Mouse (Mus musculus) kidney, embryonic 14.5 days (tissue): ENCODE results near the gene Rps5. TPM values are rescaled to one million over a fixed set of nuclear protein-coding genes. Genes with fewer than 3 reads are reported as not detected.
"Not testable (repeated sequence)": the region's sequence is repeated elsewhere in the genome, so short reads cannot be mapped to it uniquely, and the experiment has no call there.

Experiments
- ATAC-seq: fragments of 200-750 bp; cut with Nextera tagmentation; 2 replicates; pipeline ENCODE4 v1.8.0; 2017; ENCODE audit warnings: moderate number of reproducible peaks, mild to moderate bottlenecking, moderate TSS enrichment, moderate library complexity; ENCODE audit not compliant: low FRiP score, low TSS enrichment
- H3K27ac ChIP-seq: fragments of 300-500 bp; sonication (generic); 2 replicates; pipeline ENCODE4 v1.5.1; 2014; ENCODE audit warnings: low read depth, mild to moderate bottlenecking, low read length, moderate library complexity, mixed read lengths
- H3K27me3 ChIP-seq: fragments of 300-500 bp; sonication (generic); 2 replicates; pipeline ENCODE4 v1.6.1; 2014; ENCODE audit warnings: mild to moderate bottlenecking, low read length; ENCODE audit not compliant: control insufficient read depth, insufficient read depth
- H3K36me3 ChIP-seq: fragments of 300-500 bp; sonication (generic); 2 replicates; pipeline ENCODE4 v1.6.1; 2014; ENCODE audit warnings: low read length, mixed read lengths; ENCODE audit not compliant: control insufficient read depth, insufficient read depth
- H3K4me1 ChIP-seq: fragments of 300-500 bp; sonication (generic); 2 replicates; pipeline ENCODE4 v1.6.1; 2014; ENCODE audit warnings: low read length, mixed read lengths; ENCODE audit not compliant: control insufficient read depth, insufficient read depth
- H3K4me2 ChIP-seq: fragments of 300-500 bp; sonication (generic); replicated peaks from 2 replicates; pipeline ENCODE4 v1.6.1; 2014; ENCODE audit warnings: low read depth, mild to moderate bottlenecking, low read length
- H3K4me3 ChIP-seq: fragments of 300-500 bp; sonication (generic); 2 replicates; pipeline ENCODE4 v1.5.1; 2014; ENCODE audit warnings: mild to moderate bottlenecking, low read length
- H3K9ac ChIP-seq: fragments of 300-500 bp; sonication (generic); 2 replicates; pipeline ENCODE4 v1.6.1; 2014; ENCODE audit warnings: low read depth, mild to moderate bottlenecking, low read length, moderate library complexity
- H3K9me3 ChIP-seq: fragments of 300-500 bp; sonication (generic); 2 replicates; pipeline ENCODE4 v1.6.1; 2016; ENCODE audit warnings: low read length; ENCODE audit not compliant: control insufficient read depth
- WGBS: fragments of 180-500 bp; shearing (Covaris S2); extraction: QIAGEN DNeasy Blood & Tissue Kit; methylation state at CpG from one replicate; pipeline ENCODE4 v1.1.7; 2014; 5-methylcytosine and 5-hydroxymethylcytosine counted together
- polyA plus RNA-seq: library from polyadenylated mRNA; unstranded; fragments of >200 nt; fragmentation: Nextera tagmentation; extraction: Ambion mirVana; gene quantifications from 2 replicates; pipeline ENCODE4 v1.2.1, GENCODE M21; 2014

Gene Rps5
- polyA plus RNA-seq, result 1,360 and 1,560 TPM in 2 replicates

DNA sequence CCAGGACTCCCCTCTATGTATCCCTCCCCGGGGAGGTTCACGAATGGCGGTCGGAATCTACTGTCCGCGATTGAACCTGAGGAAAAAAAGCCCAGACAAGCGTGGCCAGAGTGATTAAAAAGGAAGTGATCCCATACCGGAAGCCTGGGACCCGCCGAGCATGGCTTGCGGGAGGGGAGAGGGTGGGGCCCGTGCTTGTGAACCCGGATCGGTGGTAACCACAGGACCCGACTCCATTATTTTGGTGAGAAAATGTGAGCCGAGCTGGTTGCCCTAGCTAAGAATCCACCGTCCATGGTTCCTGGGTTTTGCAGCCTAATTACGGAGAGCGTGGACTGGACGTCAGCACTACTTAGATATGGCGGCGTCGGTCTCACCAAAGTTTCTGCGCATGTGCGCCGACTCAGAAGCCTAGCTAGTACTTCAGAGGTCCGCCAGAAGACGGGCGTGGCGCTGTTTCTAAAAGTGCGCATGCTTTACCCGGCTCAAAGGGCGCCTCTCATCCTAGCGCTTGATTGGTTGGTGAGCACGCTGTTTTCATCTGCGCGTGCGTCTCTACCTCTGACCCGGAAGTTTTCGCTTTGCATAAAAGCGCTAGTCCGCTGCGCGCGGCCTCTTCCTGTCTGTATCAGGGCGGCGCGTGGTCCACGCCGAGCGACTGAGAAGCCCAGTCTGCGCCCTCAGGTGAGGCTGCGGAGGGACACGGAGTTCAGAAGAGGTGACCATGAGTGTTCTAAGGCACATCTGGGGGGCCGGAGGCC is at the start of gene Rps5:
TSS of gene Rps5 (plus strand) at position 586 of the 761 bp plus-strand sequence.
- Histone ChIP-seq H3K4me1 (peaks cover 14% of the 10 kb centered on the region; the same call in 1 of the 2 replicates), H3K27ac (peak within 1 kb of the TSS; percentile 94), H3K9ac (peak within 1 kb of the TSS; percentile 90), H3K27me3 (no peaks in the 10 kb centered on the region), H3K4me3 (peak within 1 kb of the TSS; percentile 74), H3K9me3 (no peaks in the 10 kb centered on the region), H3K4me2 (peak within 1 kb of the TSS; percentile 91), H3K36me3 (peaks cover 39% of the 10 kb centered on the region)
- under 1% methylated on average over 55 of the region's 55 CpGs for WGBS
- peak; percentile 98 for ATAC-seq

DNA sequence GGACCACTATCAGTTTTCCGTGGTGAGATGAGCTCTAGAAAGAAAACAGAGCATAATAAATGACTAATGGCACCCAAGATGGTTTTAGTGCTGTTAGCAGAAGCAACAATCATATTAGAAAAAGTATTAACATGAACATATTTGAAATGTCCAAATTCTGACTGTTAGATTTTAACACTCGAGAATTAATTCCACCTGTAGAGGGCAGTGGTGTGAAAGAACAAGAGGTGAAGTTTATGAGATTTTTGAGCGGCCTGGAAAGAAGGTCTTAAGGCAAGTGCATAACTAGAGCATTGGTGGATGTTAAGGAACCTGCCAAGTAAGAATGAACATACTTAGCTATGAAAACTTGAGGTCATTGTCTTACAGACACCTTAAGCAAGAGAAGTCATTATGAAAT is 47.8 kb upstream of the Rps5 start:
- WGBS, result 21% methylated on average over 3 of the region's 3 CpGs
- Histone ChIP-seq H3K9me3 (peaks cover 3% of the 10 kb centered on the region; the same call in 1 of the 2 replicates), H3K9ac (no peak overlapping the region), H3K36me3 (no peaks in the 10 kb centered on the region), H3K27me3 (no peaks in the 10 kb centered on the region), H3K4me2 (no peak overlapping the region), H3K4me3 (no peak overlapping the region), H3K4me1 (no peaks in the 10 kb centered on the region), H3K27ac (no peak overlapping the region)
- ATAC-seq, result no peak

DNA sequence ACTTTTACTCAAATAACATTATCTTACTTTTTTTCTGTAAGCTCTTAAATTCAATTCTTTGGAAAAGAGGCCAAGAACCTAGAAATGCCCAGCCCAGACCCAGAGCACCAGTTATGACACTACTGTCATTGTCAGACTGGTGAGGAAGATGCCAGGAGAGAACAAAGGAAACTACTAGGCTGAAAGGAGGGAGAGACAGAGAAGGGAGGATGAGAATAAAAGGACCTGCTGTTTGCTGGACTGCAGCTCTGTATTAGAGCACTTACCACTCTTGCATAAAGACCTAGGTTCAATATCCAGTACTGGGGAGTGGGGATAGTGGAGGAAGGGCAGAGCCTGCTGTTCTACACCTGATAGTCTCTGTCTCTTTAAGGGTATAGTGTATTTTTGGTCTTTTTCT is 42.1 kb upstream of the Rps5 start:
- peaks cover 7% of the 10 kb centered on the region; the same call in 1 of the 2 replicates for H3K36me3 ChIP-seq
- H3K4me2 ChIP-seq, result no peak overlapping the region
- H3K27ac ChIP-seq, result no peak overlapping the region
- H3K4me1 ChIP-seq, result peaks cover 6% of the 10 kb centered on the region; the same call in 1 of the 2 replicates
- H3K9me3 ChIP-seq, result no peaks in the 10 kb centered on the region
- no peak overlapping the region for H3K4me3 ChIP-seq
- ATAC-seq, result no peak
- H3K9ac ChIP-seq, result no peak overlapping the region
- no peaks in the 10 kb centered on the region for H3K27me3 ChIP-seq

DNA sequence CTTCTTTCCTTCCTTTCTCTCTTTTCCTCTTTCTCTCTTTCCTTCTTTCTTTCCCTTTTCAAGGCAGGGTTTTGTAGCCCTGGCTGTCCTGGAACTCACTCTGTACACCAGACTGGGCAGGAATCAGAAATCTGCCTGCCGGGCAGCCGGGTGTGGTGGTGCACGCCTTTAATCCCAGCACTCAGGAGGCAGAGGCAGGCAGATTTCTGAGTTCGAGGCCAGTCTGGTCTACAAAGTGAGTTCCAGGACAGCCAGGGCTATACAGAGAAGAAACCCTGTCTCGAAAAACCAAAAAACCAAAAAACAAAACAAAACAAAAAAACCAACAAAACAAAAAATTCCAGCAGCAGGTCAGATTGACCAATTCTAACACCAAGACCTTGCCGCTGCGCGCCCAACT is 41.6 kb upstream of the Rps5 start:
- peak overlapping the region; percentile 21 for H3K4me2 ChIP-seq
- WGBS, result 47% methylated on average over 8 of the region's 8 CpGs
- H3K27ac ChIP-seq, H3K9me3 ChIP-seq, H3K27me3 ChIP-seq, H3K36me3 ChIP-seq, H3K4me1 ChIP-seq: not testable (repeated sequence)
- H3K4me3 ChIP-seq, result peak overlapping the region; percentile 63
- ATAC-seq, result peak; percentile 8; the same call in 1 of the 2 replicates
- 0 out of 2 replicates have a peak overlapping the region, but pooled peaks have one; percentile 62 for H3K9ac ChIP-seq

DNA sequence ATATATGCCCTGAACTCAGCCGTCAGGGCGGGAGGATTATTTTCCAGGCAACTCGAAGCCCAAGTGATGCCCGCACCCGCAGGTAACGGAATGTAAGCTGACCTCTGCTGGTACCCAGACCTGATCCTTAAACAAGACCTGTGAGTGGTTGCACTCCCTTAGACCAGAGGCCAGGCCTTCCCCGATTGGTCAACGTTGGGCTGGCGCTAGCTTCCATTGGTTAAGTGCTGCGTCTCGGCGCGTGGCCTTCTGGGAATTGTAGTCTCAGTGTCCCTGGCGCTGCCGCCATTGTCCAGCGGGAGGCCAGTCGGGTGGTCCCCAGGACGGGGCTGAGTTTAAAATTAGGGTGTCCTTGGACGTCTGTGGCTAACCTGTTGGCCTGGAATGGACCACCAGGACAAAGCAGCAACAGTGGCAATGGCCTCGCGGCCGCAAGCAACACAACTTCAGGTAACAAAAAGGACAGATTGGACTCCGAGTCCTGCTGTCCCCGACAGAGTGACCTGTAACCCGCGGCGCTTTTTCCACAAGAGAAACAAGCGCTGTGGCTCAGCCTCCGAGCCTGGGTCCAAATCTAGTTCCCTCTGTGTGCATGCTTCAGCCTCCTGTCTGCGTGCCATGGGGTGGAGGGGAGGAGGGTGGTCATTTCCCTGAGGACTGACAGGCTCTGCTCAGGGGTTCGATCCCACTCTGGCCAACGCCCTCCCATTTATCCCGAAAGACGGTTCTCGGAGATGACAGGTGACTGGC is 41.0 kb upstream of the Rps5 start, which contains the start of gene Zfp128:
TSS of gene Zfp128 (plus strand) at position 267 of the 750 bp plus-strand sequence.
- H3K27ac ChIP-seq, result no peak within 1 kb of the TSS

DNA sequence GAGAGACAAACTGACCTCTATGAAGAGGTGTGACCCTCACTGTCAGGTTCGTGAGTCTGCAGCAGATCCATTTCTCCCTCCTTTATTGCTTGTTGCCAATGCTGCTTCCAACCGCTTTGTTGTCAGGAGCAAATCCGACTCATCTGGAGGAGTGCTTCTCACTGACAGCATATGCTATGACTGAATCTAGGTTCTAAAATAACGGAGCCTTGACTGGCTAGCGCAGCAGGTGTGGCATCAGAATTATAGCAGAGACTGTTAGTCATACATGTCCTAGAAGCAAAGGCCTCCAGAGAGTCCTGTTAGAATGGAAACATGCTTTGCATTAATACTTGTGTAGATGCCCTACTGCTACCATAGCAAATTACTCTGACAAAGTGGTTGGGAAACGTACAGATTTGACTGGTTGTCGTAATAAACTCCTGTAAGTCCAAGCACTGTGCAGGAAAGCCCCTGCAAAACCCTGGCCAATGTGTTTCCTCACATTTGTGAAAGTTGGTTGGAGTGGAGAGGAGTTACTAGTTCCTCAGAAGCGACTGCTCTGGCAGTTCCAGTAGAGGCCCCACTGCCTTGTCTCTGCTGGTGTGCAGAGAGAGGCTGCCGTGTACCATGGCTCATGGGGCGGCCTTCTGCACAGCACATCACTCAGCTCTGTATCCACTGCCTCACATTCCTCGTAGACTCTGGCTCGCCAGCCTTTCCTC is 35.4 kb upstream of the Rps5 start:
- no peak for ATAC-seq
- Histone ChIP-seq H3K4me3 (no peak overlapping the region), H3K4me2 (no peak overlapping the region), H3K9me3 (no peaks in the 10 kb centered on the region), H3K27me3 (no peaks in the 10 kb centered on the region), H3K27ac (no peak overlapping the region), H3K9ac (no peak overlapping the region), H3K36me3 (peaks cover 58% of the 10 kb centered on the region), H3K4me1 (peaks cover 5% of the 10 kb centered on the region; the same call in 1 of the 2 replicates)
- 91% methylated on average over 12 of the region's 12 CpGs for WGBS

More for the DNA sequence above, 41.0 kb upstream of the Rps5 start, which contains the start of gene Zfp128:
- peaks cover 15% of the 10 kb centered on the region for H3K36me3 ChIP-seq
- H3K4me1 ChIP-seq, result peaks cover 6% of the 10 kb centered on the region; the same call in 1 of the 2 replicates
- H3K9me3 ChIP-seq, result no peaks in the 10 kb centered on the region
- peak within 1 kb of the TSS; percentile 63 for H3K4me3 ChIP-seq
- peak; percentile 100 for ATAC-seq
- 1% methylated on average over 35 of the region's 35 CpGs for WGBS
- no peaks in the 10 kb centered on the region for H3K27me3 ChIP-seq
- peak within 1 kb of the TSS; percentile 63 for H3K4me2 ChIP-seq
- peak within 1 kb of the TSS; percentile 62 for H3K9ac ChIP-seq

DNA sequence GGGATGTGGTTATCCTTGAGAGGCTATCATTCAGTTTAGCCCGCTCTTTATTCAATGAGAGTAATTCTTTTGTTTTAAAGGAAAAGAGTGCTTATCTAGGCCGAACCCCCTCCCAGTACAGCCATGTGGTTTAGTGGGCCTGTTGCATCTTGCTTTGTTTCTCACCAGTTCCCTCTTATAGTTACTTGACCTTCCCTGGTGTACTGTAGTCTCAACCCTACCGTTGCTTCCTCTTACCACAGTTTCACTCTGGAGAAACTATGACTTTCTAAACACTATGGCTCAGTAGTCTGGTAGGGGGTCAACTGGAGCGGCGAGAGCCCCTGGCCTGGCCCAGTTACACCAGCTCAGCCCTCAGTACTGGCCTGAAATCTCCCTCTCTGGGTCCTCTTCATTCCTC is 34.5 kb upstream of the Rps5 start:
- Histone ChIP-seq H3K9ac (no peak overlapping the region), H3K36me3 (peaks cover 58% of the 10 kb centered on the region), H3K4me3 (no peak overlapping the region), H3K27me3 (no peaks in the 10 kb centered on the region), H3K4me1 (no peaks in the 10 kb centered on the region; the same call in 1 of the 2 replicates), H3K9me3 (no peaks in the 10 kb centered on the region), H3K27ac (no peak overlapping the region), H3K4me2 (no peak overlapping the region)
- 96% methylated on average over 5 of the region's 5 CpGs for WGBS
- ATAC-seq, result no peak

DNA sequence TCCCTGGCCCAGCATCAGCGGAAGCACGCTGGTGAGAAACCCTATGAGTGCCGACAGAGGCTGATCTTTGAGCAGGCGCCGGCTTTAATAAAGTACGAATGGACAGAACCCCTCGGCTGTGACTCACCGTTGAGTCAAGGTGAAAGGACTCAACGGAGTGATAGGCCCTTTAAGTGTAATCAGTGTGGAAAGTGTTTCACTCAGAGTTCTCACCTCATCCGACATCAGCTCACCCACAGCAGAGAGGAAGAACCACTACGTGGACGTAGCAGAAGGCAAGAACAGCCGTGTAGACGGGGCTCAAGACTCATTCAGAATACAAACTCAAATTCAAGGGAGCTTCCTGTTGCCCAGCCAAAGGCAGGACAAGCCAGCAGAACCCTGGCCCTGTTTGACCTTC is 31.2 kb upstream of the Rps5 start:
- H3K4me1 ChIP-seq, result no peaks in the 10 kb centered on the region
- H3K36me3 ChIP-seq, result peaks cover 45% of the 10 kb centered on the region
- no peak for ATAC-seq
- H3K27me3 ChIP-seq, result no peaks in the 10 kb centered on the region
- 94% methylated on average over 14 of the region's 14 CpGs for WGBS
- no peak overlapping the region for H3K27ac ChIP-seq
- H3K9me3 ChIP-seq, result no peaks in the 10 kb centered on the region
- no peak overlapping the region for H3K4me3 ChIP-seq
- no peak overlapping the region for H3K9ac ChIP-seq
- H3K4me2 ChIP-seq, result no peak overlapping the region
